Mouse (Mus musculus): ENCODE data around the gene Slc25a3. TPM values are rescaled to one million over a fixed set of nuclear protein-coding genes. Genes with fewer than 3 reads are reported as not detected.

The Slc25a3 gene
- polyA plus RNA-seq, 1 experiment = 598 TPM

DNA sequence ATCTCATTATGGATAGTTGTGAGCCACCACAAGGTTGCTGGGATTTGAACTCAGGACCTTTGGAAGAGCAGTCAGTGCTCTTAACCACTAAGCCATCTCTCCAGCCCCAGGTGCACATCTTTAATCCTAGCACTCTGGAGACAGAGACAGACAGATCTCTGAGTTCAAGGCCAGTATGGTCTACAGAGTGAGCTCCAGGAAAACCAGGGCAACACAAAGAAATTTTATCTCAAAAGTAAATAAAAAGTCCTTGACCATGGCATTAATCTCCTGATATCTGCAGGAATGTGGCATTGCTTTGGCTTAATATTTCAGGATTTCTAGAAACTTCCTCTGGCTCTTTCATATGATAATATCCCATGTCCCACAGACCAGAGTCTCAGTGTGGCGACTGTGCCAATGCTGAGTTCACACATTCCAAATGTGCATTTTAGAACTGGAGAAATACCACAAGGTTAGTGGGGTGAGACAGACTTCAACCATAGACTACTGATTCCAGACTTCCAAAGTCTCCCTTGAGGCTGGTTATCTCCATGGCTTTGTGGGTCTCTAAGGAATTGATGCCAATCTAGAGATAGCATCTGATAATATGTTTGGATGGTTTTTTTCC lies 4.8 kb upstream of the Slc25a3 start:
- H3K4me3 ChIP-seq (ENCODE audit: insufficient read depth, low read length) = no peak overlapping the region
- no peak overlapping the region for H3K27ac ChIP-seq (ENCODE audit: insufficient read depth, low read length)
- TF ChIP-seq POLR2A (IDR thresholded peaks at IDR 0.05; ENCODE audit: extremely low read depth, insufficient read depth, low read length) = no peak
- no peak for TF ChIP-seq CTCF (IDR thresholded peaks at IDR 0.05; ENCODE audit: extremely low read depth, insufficient read depth, low read length)
- no peaks in the 10 kb centered on the region for H3K4me1 ChIP-seq (ENCODE audit: control insufficient read depth, insufficient read depth, low read length)

DNA sequence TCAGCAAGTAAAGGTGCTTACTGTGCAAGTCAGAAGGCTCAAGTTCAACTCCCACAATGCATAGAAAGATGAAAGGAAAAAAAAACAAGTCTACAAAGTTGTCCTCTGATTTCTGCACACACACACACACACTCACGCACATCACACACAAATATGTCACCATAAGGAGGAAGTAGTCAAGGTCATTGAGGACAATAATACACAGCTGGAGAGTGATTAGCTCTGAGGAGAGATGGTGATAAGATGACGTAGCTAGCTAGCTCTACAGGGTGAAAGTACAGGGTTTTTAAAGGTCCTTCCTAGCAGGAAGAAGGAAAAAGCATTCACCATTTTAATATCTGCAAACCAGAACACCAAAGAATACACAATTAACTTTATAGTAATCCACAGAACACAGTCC lies 3.5 kb upstream of the Slc25a3 start:
- H3K4me3 ChIP-seq (ENCODE audit: insufficient read depth, low read length) = no peak overlapping the region
- H3K4me1 ChIP-seq (ENCODE audit: control insufficient read depth, insufficient read depth, low read length) = no peaks in the 10 kb centered on the region
- TF ChIP-seq CTCF (IDR thresholded peaks at IDR 0.05; ENCODE audit: extremely low read depth, insufficient read depth, low read length) (no peak), POLR2A (IDR thresholded peaks at IDR 0.05; ENCODE audit: extremely low read depth, insufficient read depth, low read length) (no peak)
- no peak overlapping the region for H3K27ac ChIP-seq (ENCODE audit: insufficient read depth, low read length)

GRCm38 (mm10) chr10:91126618-91127355 lies 2.9 kb upstream of the Slc25a3 start:
- Histone ChIP-seq H3K4me3 (ENCODE audit: insufficient read depth, low read length) (no peak overlapping the region), H3K4me1 (ENCODE audit: control insufficient read depth, insufficient read depth, low read length) (peaks cover 2% of the 10 kb centered on the region; the same call in 1 of the 2 replicates), H3K27ac (ENCODE audit: insufficient read depth, low read length) (no peak overlapping the region)
- TF ChIP-seq POLR2A (IDR thresholded peaks at IDR 0.05; ENCODE audit: extremely low read depth, insufficient read depth, low read length) = no peak
- TF ChIP-seq CTCF (IDR thresholded peaks at IDR 0.05; ENCODE audit: extremely low read depth, insufficient read depth, low read length) = no peak

DNA sequence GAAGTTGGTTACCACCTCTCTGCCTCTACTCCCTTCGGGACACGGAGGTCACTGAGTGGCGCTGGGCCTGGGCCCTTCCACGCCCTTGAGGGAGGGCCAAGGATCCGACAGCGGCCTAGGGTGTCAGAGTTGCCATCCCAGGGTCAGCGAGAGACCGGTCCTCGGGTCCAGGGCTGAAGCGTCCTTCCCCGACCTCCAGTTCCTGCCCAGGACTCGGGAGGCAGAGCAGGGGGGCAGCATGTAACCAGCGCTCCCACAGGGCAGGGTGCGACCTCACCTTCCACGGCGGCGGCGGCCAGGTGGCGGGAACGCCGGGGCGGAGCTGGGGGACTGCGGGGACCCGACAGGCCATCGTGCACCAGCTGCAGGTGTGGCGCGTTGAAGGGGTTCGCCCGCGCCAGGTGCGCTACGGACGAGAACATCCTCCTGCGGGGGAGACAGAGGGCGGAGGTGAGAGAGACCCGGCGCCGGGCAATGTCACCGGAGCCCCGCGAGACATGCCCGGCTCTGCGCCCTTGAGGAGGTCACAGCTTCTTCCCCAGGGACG lies 505 bp downstream of the Slc25a3 start:
- peaks cover 4% of the 10 kb centered on the region for H3K4me1 ChIP-seq (ENCODE audit: control insufficient read depth, insufficient read depth, low read length)

DNA sequence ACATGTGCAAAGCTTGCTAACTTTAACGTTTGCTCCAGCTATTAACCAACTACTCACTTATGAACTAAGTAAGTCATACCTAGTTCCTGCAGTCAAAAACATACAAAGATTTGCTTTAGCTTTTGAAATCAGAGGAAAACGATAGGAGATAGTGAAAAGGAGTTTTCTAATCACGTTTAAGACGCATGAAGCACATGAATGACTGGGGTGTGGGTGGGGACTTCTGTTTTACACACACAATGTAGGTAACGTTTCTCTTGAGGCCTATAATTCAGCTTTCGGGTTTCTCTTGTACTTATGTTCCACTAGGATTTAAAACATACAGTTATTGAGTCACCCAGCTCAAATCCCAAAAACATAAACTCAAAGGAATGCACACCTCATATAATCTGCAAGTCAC lies 1.2 kb downstream of the Slc25a3 start:
- peaks cover 5% of the 10 kb centered on the region for H3K4me1 ChIP-seq (ENCODE audit: control insufficient read depth, insufficient read depth, low read length)
- TF ChIP-seq POLR2A (IDR thresholded peaks at IDR 0.05; ENCODE audit: extremely low read depth, insufficient read depth, low read length) (no peak), CTCF (IDR thresholded peaks at IDR 0.05; ENCODE audit: extremely low read depth, insufficient read depth, low read length) (no peak)
- H3K4me3 ChIP-seq (ENCODE audit: insufficient read depth, low read length) = peak overlapping the region; percentile 100; the same call in 1 of the 2 replicates
- no peak overlapping the region for H3K27ac ChIP-seq (ENCODE audit: insufficient read depth, low read length)

More for the DNA sequence above, 505 bp downstream of the Slc25a3 start:
- peak overlapping the region; percentile 100 for H3K4me3 ChIP-seq (ENCODE audit: insufficient read depth, low read length)
- TF ChIP-seq POLR2A (IDR thresholded peaks at IDR 0.05; ENCODE audit: extremely low read depth, insufficient read depth, low read length) (no peak), CTCF (IDR thresholded peaks at IDR 0.05; ENCODE audit: extremely low read depth, insufficient read depth, low read length) (no peak)
- H3K27ac ChIP-seq (ENCODE audit: insufficient read depth, low read length) = peak overlapping the region; percentile 96

- Histone ChIP-seq H3K4me1 (ENCODE audit: control insufficient read depth, insufficient read depth, low read length) (peaks cover 5% of the 10 kb centered on the region), H3K4me3 (ENCODE audit: insufficient read depth, low read length) (no peak overlapping the region), H3K27ac (ENCODE audit: insufficient read depth, low read length) (no peak overlapping the region)
- TF ChIP-seq POLR2A (IDR thresholded peaks at IDR 0.05; ENCODE audit: extremely low read depth, insufficient read depth, low read length) (no peak), CTCF (IDR thresholded peaks at IDR 0.05; ENCODE audit: extremely low read depth, insufficient read depth, low read length) (no peak)
Observed at GRCm38 (mm10) chr10:91116958-91117357, 6.9 kb downstream of the Slc25a3 start.

DNA sequence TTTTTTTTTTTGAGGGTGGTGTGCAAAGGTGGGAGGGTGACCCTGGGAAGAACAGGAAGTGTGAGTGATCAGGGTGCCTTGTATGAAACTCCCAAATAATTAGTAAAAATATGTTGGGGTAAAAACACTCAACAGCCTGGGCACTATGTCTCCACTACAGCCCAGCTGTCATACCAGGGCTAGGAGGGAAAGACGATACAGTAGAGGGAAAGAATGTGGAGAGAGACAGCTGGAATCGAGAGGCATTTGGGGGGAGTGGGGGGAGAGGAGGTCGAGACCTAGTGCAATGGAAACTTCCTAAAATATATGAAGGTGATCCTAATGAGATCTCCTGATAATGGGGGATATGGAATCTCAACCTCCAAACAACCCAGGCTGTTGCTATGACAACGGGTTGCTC lies 14.0 kb downstream of the Slc25a3 start:
- Histone ChIP-seq H3K27ac (ENCODE audit: insufficient read depth, low read length) (no peak overlapping the region), H3K4me3 (ENCODE audit: insufficient read depth, low read length) (no peak overlapping the region), H3K4me1 (ENCODE audit: control insufficient read depth, insufficient read depth, low read length) (no peaks in the 10 kb centered on the region)
- TF ChIP-seq POLR2A (IDR thresholded peaks at IDR 0.05; ENCODE audit: extremely low read depth, insufficient read depth, low read length) (no peak), CTCF (IDR thresholded peaks at IDR 0.05; ENCODE audit: extremely low read depth, insufficient read depth, low read length) (no peak)

DNA sequence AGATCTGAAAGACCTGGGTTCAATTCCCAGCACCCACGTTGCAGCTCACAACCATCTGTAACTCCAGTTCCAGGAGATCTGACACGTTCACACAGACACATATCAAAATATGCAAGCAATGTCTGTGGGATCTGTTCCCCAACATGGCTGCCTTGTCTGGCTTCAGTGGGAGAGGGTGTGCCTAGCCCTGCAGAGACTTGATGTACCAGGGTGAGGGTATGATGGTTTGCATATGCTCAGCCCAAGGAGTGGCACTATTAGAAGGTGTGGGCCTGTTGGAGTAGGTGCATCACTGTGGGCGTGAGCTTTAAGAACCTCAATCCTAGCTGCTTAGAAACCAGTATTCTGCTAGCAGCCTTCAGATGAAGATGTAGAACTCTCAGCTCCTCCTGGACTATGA lies 17.9 kb downstream of the Slc25a3 start:
- Histone ChIP-seq H3K4me1 (ENCODE audit: control insufficient read depth, insufficient read depth, low read length) (no peaks in the 10 kb centered on the region), H3K4me3 (ENCODE audit: insufficient read depth, low read length) (no peak overlapping the region), H3K27ac (ENCODE audit: insufficient read depth, low read length) (no peak overlapping the region)
- no peak for TF ChIP-seq POLR2A (IDR thresholded peaks at IDR 0.05; ENCODE audit: extremely low read depth, insufficient read depth, low read length)
- no peak for TF ChIP-seq CTCF (IDR thresholded peaks at IDR 0.05; ENCODE audit: extremely low read depth, insufficient read depth, low read length)

DNA sequence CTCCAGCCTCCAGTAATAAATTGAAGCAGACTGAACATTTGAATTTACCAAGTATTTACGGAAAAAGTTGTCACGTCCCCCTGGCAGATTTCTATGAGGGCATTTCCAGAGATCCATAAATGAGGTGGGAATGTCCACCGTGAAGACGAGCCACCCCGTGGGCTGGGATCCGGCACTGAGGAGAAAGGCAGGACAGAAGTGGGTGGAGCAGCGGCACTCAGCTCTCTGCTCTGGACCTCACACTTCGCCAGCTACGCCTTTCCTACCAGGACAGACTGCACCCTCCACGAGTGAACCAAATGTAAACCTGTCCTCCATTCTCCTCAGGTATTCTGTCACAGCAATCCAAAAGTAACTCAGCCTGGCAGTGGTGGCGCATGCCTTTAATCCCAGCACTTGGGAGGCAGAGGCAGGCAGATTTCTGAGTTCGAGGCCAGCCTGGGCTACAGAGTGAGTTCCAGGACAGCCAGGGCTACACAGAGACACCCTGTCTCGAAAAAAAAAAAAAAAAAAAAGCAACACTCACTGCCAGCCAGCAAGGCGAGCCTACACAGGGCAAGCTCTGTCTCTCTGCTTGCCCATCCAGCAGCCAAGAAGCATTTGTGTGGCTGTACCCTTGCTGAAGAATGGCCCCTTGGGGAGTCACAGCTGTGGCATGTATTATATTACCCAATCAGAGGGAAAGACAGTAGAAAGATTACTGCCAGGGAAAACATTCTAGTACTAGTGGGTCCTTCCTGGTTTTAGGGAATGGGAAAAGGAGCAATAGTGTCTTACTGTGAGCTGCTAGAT lies 20.9 kb downstream of the Slc25a3 start:
- TF ChIP-seq CTCF (IDR thresholded peaks at IDR 0.05; ENCODE audit: extremely low read depth, insufficient read depth, low read length) (no peak), POLR2A (IDR thresholded peaks at IDR 0.05; ENCODE audit: extremely low read depth, insufficient read depth, low read length) (no peak)
- Histone ChIP-seq H3K27ac (ENCODE audit: insufficient read depth, low read length) (no peak overlapping the region), H3K4me3 (ENCODE audit: insufficient read depth, low read length) (no peak overlapping the region), H3K4me1 (ENCODE audit: control insufficient read depth, insufficient read depth, low read length) (no peaks in the 10 kb centered on the region)

Data from cortical plate, adult 2 months (tissue).